In genomic region chr10:122970188-122970587, GRCm38 (mm10) we compare ENCODE assay signal across 25 mouse cellular contexts.
DNase-seq lines count a peak whose midpoint lies in the region; ATAC-seq lines count a peak whose summit lies in the region.
"Had no signal": no experiment of that assay in that cellular context is flagged by ENCODE, and none has a peak within 500 bp of the region (broad histone marks: within the 10 kb centered on the region; RNA-seq: fewer than 3 reads in every experiment).

No protein-coding gene starts in this region.

- DNase-seq in forebrain, embryonic 11.5 days (ENCODE audit: low spot score): peak; percentile 32
- no peak for DNase-seq in kidney, postnatal 25 days
- DNase-seq: adrenal gland, adult 2 months; adrenal gland, postnatal 10 days; adrenal gland, postnatal 25 days; B cell, adult 2 months; cerebellum, adult 11 months; cerebellum, adult 18-20 months; cerebellum, adult 8-10 months; cerebellum, adult 9-11 months; cerebellum, postnatal 14 days; cerebellum, postnatal 36 days; forebrain, postnatal 0 days had no signal

- H3K9ac ChIP-seq in forebrain, embryonic 11.5 days (ENCODE audit: low read length): no peak overlapping the region
- no peak overlapping the region for H3K9ac ChIP-seq in forebrain, embryonic 13.5 days
- H3K9ac ChIP-seq: embryonic facial prominence, embryonic 12.5 days; forebrain, embryonic 12.5 days; forebrain, embryonic 15.5 days; forebrain, postnatal 0 days had no signal

- no peaks in the 10 kb centered on the region for H3K36me3 ChIP-seq in forebrain, embryonic 11.5 days (ENCODE audit: control insufficient read depth, insufficient read depth, low read length)
- no peaks in the 10 kb centered on the region for H3K36me3 ChIP-seq in forebrain, embryonic 13.5 days (ENCODE audit: poor library complexity, severe bottlenecking)
- H3K36me3 ChIP-seq: embryonic facial prominence, embryonic 10.5 days; embryonic facial prominence, embryonic 12.5 days; forebrain, embryonic 12.5 days; forebrain, embryonic 15.5 days; G1E had no signal

- no peaks in the 10 kb centered on the region for H3K4me1 ChIP-seq in forebrain, embryonic 11.5 days (replicated peaks; ENCODE audit: control insufficient read depth, insufficient read depth, low read length)
- H3K4me1 ChIP-seq in forebrain, embryonic 13.5 days: peaks cover 4% of the 10 kb centered on the region; the same call in 1 of the 2 replicates
- H3K4me1 ChIP-seq: embryonic facial prominence, embryonic 10.5 days; embryonic facial prominence, embryonic 12.5 days; forebrain, embryonic 15.5 days had no signal

- H3K4me3 ChIP-seq in forebrain, embryonic 11.5 days (ENCODE audit: low read depth, low read length): no peak overlapping the region
- no peak overlapping the region for H3K4me3 ChIP-seq in forebrain, embryonic 13.5 days
- H3K4me3 ChIP-seq: embryonic facial prominence, embryonic 10.5 days; embryonic facial prominence, embryonic 12.5 days; forebrain, embryonic 12.5 days; forebrain, embryonic 15.5 days had no signal

- H3K27ac ChIP-seq in forebrain, embryonic 11.5 days (ENCODE audit: low read depth, low read length): no peak overlapping the region
- no peak overlapping the region for H3K27ac ChIP-seq in forebrain, embryonic 13.5 days
- H3K27ac ChIP-seq: embryonic facial prominence, embryonic 10.5 days; embryonic facial prominence, embryonic 12.5 days; forebrain, embryonic 12.5 days; forebrain, embryonic 15.5 days had no signal

- H3K27me3 ChIP-seq in forebrain, embryonic 11.5 days (ENCODE audit: control insufficient read depth, insufficient read depth, low read length): no peaks in the 10 kb centered on the region
- no peaks in the 10 kb centered on the region for H3K27me3 ChIP-seq in forebrain, embryonic 13.5 days
- H3K27me3 ChIP-seq: CH12.LX; embryonic facial prominence, embryonic 12.5 days; forebrain, embryonic 12.5 days; forebrain, embryonic 15.5 days; Patski had no signal

- 91% methylated on average over 7 of the region's 7 CpGs for WGBS in forebrain, embryonic 11.5 days
- WGBS in forebrain, embryonic 13.5 days: 88% methylated on average over 7 of the region's 7 CpGs

- no peaks in the 10 kb centered on the region for H3K9me3 ChIP-seq in forebrain, embryonic 11.5 days (ENCODE audit: control insufficient read depth, low read length)
- H3K9me3 ChIP-seq in forebrain, embryonic 13.5 days (replicated peaks): no peaks in the 10 kb centered on the region
- H3K9me3 ChIP-seq: embryonic facial prominence, embryonic 10.5 days; embryonic facial prominence, embryonic 12.5 days; forebrain, embryonic 12.5 days; forebrain, embryonic 15.5 days; G1E had no signal

- no peak for ATAC-seq in forebrain, embryonic 11.5 days (replicated peaks; ENCODE audit: low FRiP score)
- no peak for ATAC-seq in forebrain, embryonic 13.5 days
- peak; percentile 83 for ATAC-seq in megakaryocyte, adult 5-6 weeks (ENCODE audit: poor library complexity, severe bottlenecking)
- peak; percentile 19; the same call in 1 of the 2 replicates for ATAC-seq in monocyte, adult 5-6 weeks (replicated peaks; ENCODE audit: insufficient number of reproducible peaks, low FRiP score, low TSS enrichment, poor library complexity, severe bottlenecking)
- no peak for ATAC-seq in activated CD4-positive, CD25-positive, alpha-beta regulatory T cell, adult 4 months
- ATAC-seq: CD4-positive, CD25-positive, alpha-beta regulatory T cell, adult 4 months; forebrain, embryonic 15.5 days; forebrain, postnatal 0 days; Patski had no signal

- H3K4me2 ChIP-seq in forebrain, embryonic 11.5 days (ENCODE audit: low read depth, low read length, severe bottlenecking): no peak overlapping the region
- H3K4me2 ChIP-seq in forebrain, embryonic 13.5 days: no peak overlapping the region
- H3K4me2 ChIP-seq: embryonic facial prominence, embryonic 12.5 days; forebrain, embryonic 12.5 days; forebrain, embryonic 15.5 days had no signal

Comparison
In these comparisons a context has a peak if more than half of its experiments do, and no peak if none do; other contexts are left out.
1. ATAC-seq: peak in megakaryocyte, adult 5-6 weeks (single experiment) and monocyte, adult 5-6 weeks (single experiment); none in forebrain, embryonic 11.5 days (single experiment), forebrain, embryonic 13.5 days (single experiment) and activated CD4-positive, CD25-positive, alpha-beta regulatory T cell, adult 4 months (single experiment).